Mouse (Mus musculus): ENCODE measurements at regions not wholly inside any gene's neighbourhood (a gene's known extent, or its start where the extent isn't known, plus 50 kb on each side); places are given as distances from the start of the nearest gene placed in this dataset.
A peak's percentile ranks its signal among the peaks of the same experiment; 100 is the strongest.

- ATAC-seq = no peak
- H3K27ac ChIP-seq (ENCODE audit: low read depth, low read length) = no peak overlapping the region
- no peaks in the 10 kb centered on the region for H3K27me3 ChIP-seq (replicated peaks; ENCODE audit: control insufficient read depth, insufficient read depth, low read length)
- TF ChIP-seq CTCF (IDR thresholded peaks at IDR 0.05; ENCODE audit: low read depth) = no peak
- H3K9ac ChIP-seq (ENCODE audit: low read depth, low read length) = no peak overlapping the region
- no peak overlapping the region for H3K4me3 ChIP-seq (ENCODE audit: low read depth, low read length)
- no peaks in the 10 kb centered on the region for H3K9me3 ChIP-seq (ENCODE audit: control insufficient read depth)
- H3K4me2 ChIP-seq (replicated peaks; ENCODE audit: low read depth) = no peak overlapping the region
- H3K36me3 ChIP-seq (ENCODE audit: control insufficient read depth, insufficient read depth) = no peaks in the 10 kb centered on the region
- H3K4me1 ChIP-seq (replicated peaks; ENCODE audit: control insufficient read depth, insufficient read depth, low read length) = no peaks in the 10 kb centered on the region
- 55% methylated on average over 2 of the region's 2 CpGs for WGBS
Observed at GRCm38 (mm10) chr15:38159161-38159560, 733.8 kb downstream of the 4930447A16Rik start.

GRCm38 (mm10) chr15:38163721-38164120 is 738.4 kb downstream of the 4930447A16Rik start:
- 61% methylated on average over 6 of the region's 6 CpGs for WGBS

GRCm38 (mm10) chr15:38164848-38165247 is 739.5 kb downstream of the 4930447A16Rik start:
- Histone ChIP-seq H3K4me3 (ENCODE audit: low read depth, low read length) (no peak overlapping the region), H3K36me3 (ENCODE audit: control insufficient read depth, insufficient read depth) (no peaks in the 10 kb centered on the region), H3K9me3 (ENCODE audit: control insufficient read depth) (no peaks in the 10 kb centered on the region), H3K27ac (ENCODE audit: low read depth, low read length) (no peak overlapping the region), H3K27me3 (replicated peaks; ENCODE audit: control insufficient read depth, insufficient read depth, low read length) (no peaks in the 10 kb centered on the region), H3K9ac (ENCODE audit: low read depth, low read length) (no peak overlapping the region), H3K4me1 (replicated peaks; ENCODE audit: control insufficient read depth, insufficient read depth, low read length) (no peaks in the 10 kb centered on the region), H3K4me2 (replicated peaks; ENCODE audit: low read depth) (no peak overlapping the region)
- 0 out of 2 replicates have a peak, but pooled peaks have one; percentile 56 for ATAC-seq
- WGBS = 44% methylated on average over 1 of the region's 1 CpGs
- no peak for TF ChIP-seq CTCF (IDR thresholded peaks at IDR 0.05; ENCODE audit: low read depth)

More at GRCm38 (mm10) chr15:38163721-38164120, 738.4 kb downstream of the 4930447A16Rik start:
- no peak overlapping the region for H3K4me2 ChIP-seq (replicated peaks; ENCODE audit: low read depth)
- TF ChIP-seq CTCF (IDR thresholded peaks at IDR 0.05; ENCODE audit: low read depth) = no peak
- H3K36me3 ChIP-seq (ENCODE audit: control insufficient read depth, insufficient read depth) = no peaks in the 10 kb centered on the region
- no peaks in the 10 kb centered on the region for H3K27me3 ChIP-seq (replicated peaks; ENCODE audit: control insufficient read depth, insufficient read depth, low read length)
- H3K9ac ChIP-seq (ENCODE audit: low read depth, low read length) = no peak overlapping the region
- no peaks in the 10 kb centered on the region for H3K9me3 ChIP-seq (ENCODE audit: control insufficient read depth)
- no peak overlapping the region for H3K27ac ChIP-seq (ENCODE audit: low read depth, low read length)
- H3K4me3 ChIP-seq (ENCODE audit: low read depth, low read length) = no peak overlapping the region
- H3K4me1 ChIP-seq (replicated peaks; ENCODE audit: control insufficient read depth, insufficient read depth, low read length) = no peaks in the 10 kb centered on the region
- ATAC-seq = no peak

DNA sequence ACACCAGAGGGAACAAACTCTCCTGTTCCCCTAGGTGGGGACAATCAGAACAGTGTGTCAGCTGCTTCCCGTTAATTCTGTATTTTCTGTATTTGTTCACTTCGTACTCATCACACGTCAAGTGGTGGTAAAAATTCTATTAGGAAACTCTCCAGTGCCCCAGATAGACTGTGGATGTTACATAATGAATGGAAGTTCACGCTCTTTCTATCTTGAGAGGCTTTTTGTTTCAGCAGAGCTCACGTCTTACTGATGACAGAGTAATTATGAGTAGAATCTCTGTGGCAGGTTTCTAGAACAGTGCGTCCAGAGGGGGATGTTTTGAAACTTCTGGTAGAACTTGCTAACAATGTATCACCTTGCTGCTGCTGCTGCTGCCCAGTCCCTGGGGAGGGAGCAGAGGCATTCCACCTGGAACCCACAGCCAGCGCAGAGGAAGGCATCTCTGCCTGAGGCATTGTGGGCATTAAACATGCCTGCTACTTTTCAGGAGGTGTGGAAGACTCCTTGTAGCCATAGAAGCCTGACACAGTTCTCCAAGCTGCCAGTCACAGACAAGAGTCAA is 740.6 kb downstream of the 4930447A16Rik start:
- Histone ChIP-seq H3K4me2 (replicated peaks; ENCODE audit: low read depth) (no peak overlapping the region), H3K9ac (ENCODE audit: low read depth, low read length) (no peak overlapping the region), H3K27ac (ENCODE audit: low read depth, low read length) (no peak overlapping the region), H3K36me3 (ENCODE audit: control insufficient read depth, insufficient read depth) (no peaks in the 10 kb centered on the region), H3K4me1 (replicated peaks; ENCODE audit: control insufficient read depth, insufficient read depth, low read length) (no peaks in the 10 kb centered on the region), H3K27me3 (replicated peaks; ENCODE audit: control insufficient read depth, insufficient read depth, low read length) (no peaks in the 10 kb centered on the region), H3K9me3 (ENCODE audit: control insufficient read depth) (no peaks in the 10 kb centered on the region), H3K4me3 (ENCODE audit: low read depth, low read length) (no peak overlapping the region)
- no peak for TF ChIP-seq CTCF (IDR thresholded peaks at IDR 0.05; ENCODE audit: low read depth)
- WGBS = 79% methylated on average over 7 of the region's 7 CpGs
- no peak for ATAC-seq

- Histone ChIP-seq H3K9me3 (ENCODE audit: control insufficient read depth) (no peaks in the 10 kb centered on the region), H3K36me3 (ENCODE audit: control insufficient read depth, insufficient read depth) (no peaks in the 10 kb centered on the region), H3K27me3 (replicated peaks; ENCODE audit: control insufficient read depth, insufficient read depth, low read length) (no peaks in the 10 kb centered on the region), H3K4me3 (ENCODE audit: low read depth, low read length) (no peak overlapping the region), H3K9ac (ENCODE audit: low read depth, low read length) (no peak overlapping the region), H3K27ac (ENCODE audit: low read depth, low read length) (no peak overlapping the region), H3K4me2 (replicated peaks; ENCODE audit: low read depth) (no peak overlapping the region), H3K4me1 (replicated peaks; ENCODE audit: control insufficient read depth, insufficient read depth, low read length) (no peaks in the 10 kb centered on the region)
- no peak for TF ChIP-seq CTCF (IDR thresholded peaks at IDR 0.05; ENCODE audit: low read depth)
- WGBS = 97% methylated on average over 5 of the region's 5 CpGs
- ATAC-seq = no peak
Observed at GRCm38 (mm10) chr15:38166476-38166875, 741.1 kb downstream of the 4930447A16Rik start.

GRCm38 (mm10) chr15:38167618-38168152 is 742.3 kb downstream of the 4930447A16Rik start:
- Histone ChIP-seq H3K9me3 (ENCODE audit: control insufficient read depth) (no peaks in the 10 kb centered on the region), H3K4me3 (ENCODE audit: low read depth, low read length) (no peak overlapping the region), H3K36me3 (ENCODE audit: control insufficient read depth, insufficient read depth) (no peaks in the 10 kb centered on the region), H3K4me1 (replicated peaks; ENCODE audit: control insufficient read depth, insufficient read depth, low read length) (no peaks in the 10 kb centered on the region), H3K4me2 (replicated peaks; ENCODE audit: low read depth) (no peak overlapping the region), H3K27ac (ENCODE audit: low read depth, low read length) (no peak overlapping the region), H3K9ac (ENCODE audit: low read depth, low read length) (no peak overlapping the region), H3K27me3 (replicated peaks; ENCODE audit: control insufficient read depth, insufficient read depth, low read length) (no peaks in the 10 kb centered on the region)
- TF ChIP-seq CTCF (IDR thresholded peaks at IDR 0.05; ENCODE audit: low read depth) = no peak
- WGBS = 77% methylated on average over 7 of the region's 7 CpGs
- no peak for ATAC-seq

All from intestine, postnatal 0 days (tissue).